Mouse (Mus musculus): ENCODE measurements around the gene Ptpn14.

Gene Ptpn14

DNA sequence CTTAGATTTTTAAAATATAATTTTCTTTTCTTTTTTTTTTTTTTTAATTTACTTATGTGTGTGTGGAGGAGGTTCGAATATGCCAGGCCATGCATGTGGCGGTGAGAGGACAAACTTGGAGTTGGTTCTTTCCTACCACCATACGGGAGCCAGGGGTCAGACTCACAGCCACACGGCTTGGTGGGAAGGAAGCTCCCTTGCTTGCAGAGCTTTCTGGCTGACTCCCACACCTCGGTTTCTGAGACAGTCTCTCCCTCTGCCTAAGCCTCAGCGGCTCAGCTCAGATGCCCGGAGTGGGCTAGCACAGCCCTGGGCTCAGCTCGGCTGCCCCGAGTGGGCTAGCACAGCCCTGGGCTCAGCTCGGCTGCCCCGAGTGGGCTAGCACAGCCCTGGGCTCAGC lies 10.5 kb upstream of the Ptpn14 start:
- DNase-seq (ENCODE audit: low spot score in 2 of 2), result no peak

- DNase-seq (ENCODE audit: low spot score in 2 of 2), result no peak
Observed at GRCm38 (mm10) chr1:189718600-189718999, 9.5 kb upstream of the Ptpn14 start.

DNA sequence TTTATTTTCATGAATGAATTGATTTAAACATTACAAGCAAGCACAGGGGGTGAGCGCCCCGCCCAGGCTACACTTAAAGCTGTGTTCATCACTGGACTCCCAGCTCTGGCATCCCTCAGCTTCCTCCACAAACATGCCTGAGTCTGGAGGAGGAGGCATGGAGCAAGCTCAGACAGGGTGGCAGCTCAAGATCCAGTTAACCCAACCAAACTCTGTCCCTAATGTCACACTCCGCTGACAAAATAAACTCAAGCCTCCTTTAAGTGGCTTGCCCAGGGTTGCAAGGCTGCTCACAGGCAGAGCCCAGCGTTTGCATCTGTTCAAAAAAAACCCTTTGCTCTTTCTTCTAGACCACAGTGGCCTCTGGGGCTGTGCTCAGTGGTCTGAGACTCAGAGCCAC lies 1.9 kb upstream of the Ptpn14 start:
- no peak for DNase-seq (ENCODE audit: low spot score in 2 of 2)

- DNase-seq (ENCODE audit: low spot score in 2 of 2), result peak in 1 of 2 experiments; percentile 19
Observed at GRCm38 (mm10) chr1:189727346-189727883, 653 bp upstream of the Ptpn14 start.

GRCm38 (mm10) chr1:189728784-189729115 lies 682 bp downstream of the Ptpn14 start:
- DNase-seq (ENCODE audit: low spot score in 2 of 2), result no peak

GRCm38 (mm10) chr1:189729141-189729815 lies 1.2 kb downstream of the Ptpn14 start:
- no peak for DNase-seq (ENCODE audit: low spot score in 2 of 2)

GRCm38 (mm10) chr1:189731697-189732096 lies 3.6 kb downstream of the Ptpn14 start:
- DNase-seq (ENCODE audit: low spot score in 2 of 2), result no peak

- DNase-seq (ENCODE audit: low spot score in 2 of 2), result no peak
Observed at GRCm38 (mm10) chr1:189732156-189732555, 4.1 kb downstream of the Ptpn14 start.

- DNase-seq (ENCODE audit: low spot score in 2 of 2), result no peak
Observed at GRCm38 (mm10) chr1:189740075-189740474, 12.0 kb downstream of the Ptpn14 start.

- DNase-seq (ENCODE audit: low spot score in 2 of 2), result no peak
Observed at GRCm38 (mm10) chr1:189742041-189742440, 14.0 kb downstream of the Ptpn14 start.

DNA sequence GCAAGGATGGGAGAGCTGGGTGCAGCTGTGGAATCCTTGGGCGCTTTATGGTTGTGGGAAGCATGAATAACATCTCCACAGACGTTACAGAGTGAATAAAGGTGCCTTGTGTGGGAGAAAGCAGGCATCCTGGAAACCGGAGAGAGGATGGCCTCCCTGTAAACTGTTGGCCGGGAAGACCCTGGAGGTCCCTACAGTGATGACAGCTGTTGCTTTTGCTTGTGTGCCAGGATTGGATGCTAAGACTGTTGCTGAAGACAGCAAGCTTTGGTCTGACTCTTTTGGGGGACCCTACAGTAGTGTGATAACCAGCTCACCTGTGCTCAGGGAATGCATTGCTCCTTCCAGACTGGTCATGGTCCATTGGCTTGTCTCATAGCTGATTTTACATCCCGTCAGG lies 15.1 kb downstream of the Ptpn14 start:
- DNase-seq (ENCODE audit: low spot score in 2 of 2), result no peak

DNA sequence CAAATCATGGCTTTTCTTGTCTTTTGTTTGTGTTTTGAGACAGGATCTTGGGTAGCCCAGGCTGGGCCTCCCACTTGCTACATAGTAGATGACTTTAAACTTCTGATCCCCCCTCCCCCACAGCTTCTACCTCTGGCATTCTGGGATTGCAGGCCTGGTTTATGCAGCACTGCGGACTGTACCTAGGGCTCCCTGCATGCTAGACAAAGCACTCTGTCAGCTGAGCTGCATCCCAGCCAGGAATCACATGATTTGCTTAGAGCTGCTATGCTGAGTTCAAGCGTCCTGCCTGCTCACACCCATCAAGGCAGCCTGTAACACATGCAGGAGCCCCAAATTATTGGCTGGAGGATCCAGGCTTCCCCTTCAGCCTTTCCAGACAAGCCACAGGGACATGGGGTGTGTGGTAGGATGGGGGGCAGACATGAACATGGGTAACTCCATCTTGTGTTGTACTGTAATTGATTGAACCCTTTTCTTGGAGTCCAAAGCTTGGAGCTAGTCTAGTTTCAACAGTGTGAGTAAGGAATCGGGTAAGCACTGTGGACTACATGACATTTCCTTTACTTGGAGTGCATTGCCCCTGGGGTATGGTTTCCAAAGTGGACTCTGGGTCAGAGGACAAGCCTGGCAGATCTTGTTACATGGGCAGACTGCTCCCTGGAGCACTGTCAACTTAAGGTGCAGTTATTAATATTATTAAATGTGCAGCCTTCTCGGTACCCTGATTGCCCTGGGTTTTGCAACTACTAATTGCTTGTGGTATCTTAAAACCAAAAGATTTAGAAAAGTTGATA lies 17.0 kb downstream of the Ptpn14 start:
- DNase-seq (ENCODE audit: low spot score in 2 of 2), result no peak

GRCm38 (mm10) chr1:189746520-189746919 lies 18.5 kb downstream of the Ptpn14 start:
- DNase-seq (ENCODE audit: low spot score in 2 of 2), result peak; percentile 26 to 27

GRCm38 (mm10) chr1:189749789-189750188 lies 21.7 kb downstream of the Ptpn14 start:
- DNase-seq (ENCODE audit: low spot score in 2 of 2), result no peak

DNA sequence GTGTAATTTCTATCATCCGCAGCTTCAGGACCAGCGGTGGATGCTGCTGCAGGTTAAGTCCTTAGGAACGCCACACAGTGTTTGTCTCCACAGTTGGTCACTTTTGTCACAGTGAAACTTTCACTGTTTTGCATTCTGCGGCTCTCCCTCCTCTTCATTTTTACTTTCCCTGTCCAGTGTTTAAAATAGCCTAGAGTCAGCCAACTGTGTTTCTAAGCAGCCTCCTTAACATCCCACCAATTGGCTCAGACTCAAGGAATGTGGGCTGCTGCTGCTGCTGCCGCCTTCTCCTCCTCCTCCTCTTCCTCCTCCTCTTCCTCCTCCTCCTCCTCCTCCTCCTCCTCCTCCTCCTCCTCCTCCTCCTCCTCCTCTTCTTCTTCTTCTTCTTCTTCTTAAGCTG lies 22.2 kb downstream of the Ptpn14 start:
- DNase-seq (ENCODE audit: low spot score in 2 of 2), result no peak

DNA sequence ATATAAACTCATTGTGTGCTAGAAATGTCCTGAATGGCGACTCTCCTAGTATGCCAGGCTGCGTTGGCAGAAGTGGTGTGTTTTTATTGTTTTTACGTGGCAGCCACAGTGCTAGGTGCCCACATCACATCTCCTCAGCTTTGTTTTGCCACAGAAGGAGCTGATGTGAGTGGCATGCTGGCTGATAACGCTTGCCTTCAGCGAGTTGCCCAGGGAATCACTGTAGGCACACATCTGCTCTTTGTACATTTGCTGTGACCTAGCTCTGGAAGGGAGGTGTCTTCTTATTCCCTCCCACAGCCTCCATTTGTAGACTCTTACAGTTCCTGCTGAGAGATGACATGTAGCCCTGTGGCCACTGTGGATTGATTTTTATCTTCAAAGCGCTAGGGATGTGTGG lies 24.2 kb downstream of the Ptpn14 start:
- DNase-seq (ENCODE audit: low spot score in 2 of 2), result no peak

DNA sequence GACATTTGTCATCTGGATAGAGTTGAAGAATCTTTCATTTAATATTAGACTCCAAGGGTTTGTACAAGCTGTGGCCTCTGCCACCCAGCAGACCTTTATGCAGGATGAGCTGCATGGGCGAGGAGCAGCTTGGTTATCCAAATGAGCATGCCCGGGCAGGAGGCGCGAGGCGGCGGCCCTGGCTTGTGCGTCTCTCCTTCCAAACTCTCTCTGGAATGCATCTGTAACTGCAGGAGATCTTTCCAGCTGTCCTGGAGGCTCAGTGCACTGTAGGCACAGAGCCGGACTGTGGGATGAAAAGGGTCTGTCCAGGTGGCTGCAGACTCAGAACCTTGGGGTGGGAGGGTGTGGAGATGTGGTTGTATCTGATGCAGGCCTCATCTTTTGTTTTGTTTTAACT lies 27.0 kb downstream of the Ptpn14 start:
- no peak for DNase-seq (ENCODE audit: low spot score in 2 of 2)

- no peak for DNase-seq (ENCODE audit: low spot score in 2 of 2)
Observed at GRCm38 (mm10) chr1:189756306-189757053, 28.4 kb downstream of the Ptpn14 start.

DNA sequence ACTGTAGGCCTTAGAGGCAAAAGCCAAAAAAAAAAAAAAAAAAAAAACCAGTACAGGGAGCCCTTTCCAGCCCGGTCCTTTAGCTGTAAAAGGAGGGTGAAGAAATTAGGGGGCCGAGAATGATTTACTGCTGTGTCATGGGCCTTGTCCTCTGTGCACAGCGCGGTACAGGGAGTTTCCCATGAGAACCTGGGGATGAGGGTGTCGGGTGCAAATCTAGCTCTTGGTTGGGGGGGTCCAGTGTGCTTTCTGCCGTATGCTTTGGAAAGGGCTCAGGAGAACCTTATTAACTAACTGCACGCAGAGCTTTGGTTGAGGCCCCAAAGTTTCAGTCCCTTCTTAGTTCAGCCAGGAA lies 29.0 kb downstream of the Ptpn14 start:
- no peak for DNase-seq (ENCODE audit: low spot score in 2 of 2)

DNA sequence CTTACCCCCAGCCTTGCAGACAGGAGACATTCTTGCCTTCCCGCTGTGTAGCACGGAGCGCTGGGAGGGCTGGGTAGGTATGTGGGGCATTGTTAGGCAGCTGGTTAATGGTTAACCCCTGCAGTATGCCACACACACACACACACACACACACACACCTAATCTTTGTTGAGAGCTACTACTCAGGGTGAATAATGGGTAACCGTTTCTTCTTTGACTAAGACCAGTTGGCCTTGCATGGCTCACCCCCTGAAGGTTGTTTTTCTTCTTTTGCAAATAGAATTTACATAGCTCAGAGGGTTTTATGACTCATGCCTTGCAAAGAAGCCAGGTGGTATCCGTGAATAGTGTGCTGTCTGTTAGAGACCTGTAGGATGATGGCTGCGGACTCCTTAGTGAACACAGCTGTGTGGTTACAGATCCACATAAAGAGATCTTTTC lies 33.5 kb downstream of the Ptpn14 start:
- no peak for DNase-seq (ENCODE audit: low spot score in 2 of 2)

DNA sequence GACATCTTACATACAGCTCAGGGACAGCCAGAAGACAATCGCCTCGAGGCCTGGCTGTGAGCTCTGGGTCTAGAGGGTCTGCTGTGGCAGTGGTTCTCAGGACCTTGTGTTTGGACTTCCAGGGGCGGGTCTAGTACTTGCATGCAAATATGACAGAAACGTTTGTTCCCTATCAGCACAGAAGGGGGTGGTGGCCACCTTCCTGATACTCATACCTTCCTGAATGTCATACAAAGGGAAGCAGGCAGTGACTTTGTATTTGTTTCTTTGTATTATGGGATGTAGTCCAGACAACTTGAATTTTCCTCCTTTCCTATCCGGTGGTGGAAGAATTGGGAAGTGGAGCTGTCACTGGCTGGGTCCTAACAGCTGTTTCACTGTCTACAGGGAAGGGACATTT lies 36.2 kb downstream of the Ptpn14 start:
- DNase-seq (ENCODE audit: low spot score in 2 of 2), result no peak

DNA sequence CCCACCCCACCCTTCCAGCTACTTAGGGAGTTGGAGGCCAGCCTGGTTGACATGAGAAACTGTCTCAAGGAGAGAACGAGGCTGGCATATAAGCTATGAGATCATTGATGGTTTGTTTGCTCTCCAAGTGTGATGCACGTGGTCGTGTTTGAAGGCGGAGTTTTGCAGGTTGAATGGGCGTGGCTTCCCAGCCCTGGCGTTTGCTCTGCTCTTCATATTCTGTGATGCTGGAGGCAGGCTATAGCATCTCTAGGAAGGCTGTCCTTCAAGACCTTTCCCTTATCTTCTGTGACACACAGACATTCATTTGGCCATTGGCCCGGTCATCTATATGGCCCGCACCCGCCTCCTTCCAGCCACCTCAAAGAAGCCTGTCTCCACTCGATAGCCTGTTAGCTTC lies 39.1 kb downstream of the Ptpn14 start:
- DNase-seq (ENCODE audit: low spot score in 2 of 2), result no peak

DNA sequence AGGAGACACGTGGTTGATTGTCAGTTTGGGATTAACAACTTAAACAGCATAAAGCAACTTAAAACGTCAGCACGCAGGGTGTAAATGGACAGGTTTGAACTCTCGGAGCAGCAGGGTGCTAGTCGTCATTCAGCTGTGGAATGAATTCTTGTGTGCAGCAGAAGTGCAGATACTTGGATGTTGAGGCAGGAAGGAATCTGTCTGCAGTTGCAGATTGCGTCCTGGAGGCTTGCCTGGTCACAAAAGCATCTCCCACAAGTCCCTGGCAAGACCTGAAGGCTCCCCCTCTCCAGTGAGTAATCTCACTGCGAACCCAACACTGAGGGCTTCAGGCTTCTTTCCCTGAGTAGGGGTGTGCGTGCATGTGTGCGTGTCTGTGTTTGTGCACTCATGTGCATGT lies 39.8 kb downstream of the Ptpn14 start:
- DNase-seq (ENCODE audit: low spot score in 2 of 2), result no peak
